Mouse (Mus musculus) heart, adult 9 months (tissue): ENCODE data around the gene Oprd1.

ENCODE experiments used
- DNase-seq, 2 experiments: peaks; one replicate each; pipeline ENCODE4 v3.0.0; 2022; ENCODE audit warnings: low spot score in 2 of 2

The Oprd1 gene

DNA sequence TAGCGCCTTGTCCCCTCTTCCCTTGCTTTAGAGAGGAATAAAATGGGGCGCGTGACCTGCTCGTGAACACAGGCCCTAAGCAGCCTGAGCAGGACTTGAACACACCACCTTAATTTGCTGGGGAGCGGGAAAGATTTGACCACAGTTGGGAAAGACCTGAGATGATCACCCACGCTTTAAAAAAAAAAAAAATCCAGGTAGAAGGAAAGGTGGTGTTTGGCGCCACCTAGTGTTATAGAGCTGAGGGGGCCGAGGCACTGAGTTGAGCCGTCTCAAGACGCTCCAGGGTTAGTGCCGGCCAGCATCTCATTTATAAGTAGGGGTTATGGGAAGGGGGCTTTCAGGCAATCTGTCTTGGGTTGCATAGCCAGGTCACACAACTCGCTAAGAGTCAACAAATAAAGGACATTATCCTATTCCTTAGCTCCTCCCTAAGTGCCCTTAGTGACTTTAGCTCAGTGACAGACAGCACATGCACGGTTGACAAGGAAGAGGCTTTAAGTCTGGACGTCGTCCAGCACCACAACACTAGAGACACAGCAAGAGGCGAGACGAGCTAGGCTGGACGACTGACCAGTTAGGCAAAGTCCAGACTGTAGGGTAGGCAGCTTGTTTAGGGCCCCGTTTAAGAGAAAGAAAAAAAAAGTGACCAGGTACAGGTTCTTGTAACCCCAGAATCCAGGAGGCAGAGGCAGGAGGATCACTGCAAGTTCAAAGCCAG lies 64.6 kb downstream of the Oprd1 start:
- DNase-seq = peak; percentile 44 to 67

DNA sequence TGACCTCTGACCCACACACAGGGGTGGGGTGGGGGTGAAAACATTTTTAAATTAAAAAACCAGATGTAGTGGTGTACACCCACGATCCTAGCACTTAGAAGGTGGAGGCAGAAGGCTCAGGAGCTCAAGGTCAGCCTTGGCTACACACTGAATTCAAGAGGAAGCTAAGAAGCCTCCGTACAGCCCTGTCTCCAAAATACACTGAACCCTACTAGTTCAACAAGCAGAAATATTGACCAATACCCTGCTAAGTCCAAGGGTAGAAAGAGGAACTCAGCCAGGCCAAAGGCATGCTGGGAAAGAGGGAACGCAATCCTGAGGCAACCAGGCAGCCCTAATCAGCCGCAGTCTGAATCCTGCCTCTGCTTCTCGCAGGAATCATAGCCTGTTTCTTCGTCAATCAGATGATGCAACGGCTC lies 66.0 kb downstream of the Oprd1 start:
- DNase-seq = peak; percentile 52 to 68

DNA sequence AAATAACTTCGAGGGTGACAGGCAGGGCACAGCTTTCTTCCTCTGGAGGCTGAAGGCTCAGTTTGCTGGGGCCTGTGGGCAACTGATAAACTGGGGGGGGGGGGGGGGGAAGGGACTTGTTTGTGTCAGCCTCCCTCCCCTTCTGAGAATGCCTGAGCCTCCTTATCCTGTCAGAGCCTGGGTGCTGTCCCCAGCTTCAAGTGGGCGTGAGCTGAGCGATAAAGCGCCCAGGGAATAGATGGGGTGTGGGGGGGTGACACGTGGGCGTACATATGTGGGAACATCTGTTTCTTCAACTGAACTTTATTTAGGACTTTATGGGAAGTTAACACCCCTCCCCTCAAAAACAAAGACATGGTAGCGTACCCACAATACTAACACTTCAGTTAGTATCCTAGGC lies 66.8 kb downstream of the Oprd1 start:
- DNase-seq = peak; percentile 27 to 29

DNA sequence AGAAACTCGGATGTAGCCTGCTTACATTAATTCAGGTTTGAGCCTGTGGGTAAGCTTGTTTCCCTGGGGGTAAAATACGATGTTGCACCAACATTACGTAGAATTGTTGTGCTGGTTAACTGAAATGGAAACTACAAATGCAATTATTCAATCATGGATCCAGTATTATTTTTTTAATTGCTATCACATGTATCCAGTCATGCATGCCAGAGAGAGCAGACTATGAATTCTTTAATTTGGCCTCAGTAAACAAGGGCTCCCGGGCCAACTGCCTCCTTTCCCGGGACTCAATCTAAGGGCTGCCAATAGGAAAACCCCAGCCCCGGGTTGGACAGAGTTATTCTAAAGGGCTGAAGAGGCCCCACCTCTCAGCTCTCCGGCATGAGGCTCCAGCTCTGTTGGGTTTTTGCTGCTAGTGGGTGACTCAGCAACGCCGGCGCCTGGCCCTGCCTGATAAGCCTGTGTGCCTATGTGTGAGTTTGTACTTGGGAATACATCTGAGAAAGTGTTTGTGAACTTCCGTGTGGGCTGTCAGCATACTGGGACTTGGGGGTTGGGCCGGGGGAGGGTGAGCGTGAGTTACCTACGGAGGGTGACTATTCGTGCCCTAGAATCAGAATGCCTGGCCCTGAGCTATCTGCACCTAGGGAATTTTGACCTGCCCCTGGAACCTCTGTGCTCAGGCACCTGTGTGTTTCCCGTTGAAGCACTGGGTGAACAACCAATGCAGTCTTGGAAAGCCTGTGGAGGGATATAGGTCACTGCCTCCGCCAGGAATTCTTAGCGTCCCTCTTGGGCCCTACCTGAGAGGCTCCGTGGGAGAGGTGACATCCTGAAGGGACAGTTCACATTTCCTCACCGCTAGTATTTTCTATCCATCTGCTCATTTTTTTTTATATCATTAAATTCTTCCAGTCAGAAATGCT lies 67.5 kb downstream of the Oprd1 start:
- DNase-seq = peak; percentile 72 to 76

DNA sequence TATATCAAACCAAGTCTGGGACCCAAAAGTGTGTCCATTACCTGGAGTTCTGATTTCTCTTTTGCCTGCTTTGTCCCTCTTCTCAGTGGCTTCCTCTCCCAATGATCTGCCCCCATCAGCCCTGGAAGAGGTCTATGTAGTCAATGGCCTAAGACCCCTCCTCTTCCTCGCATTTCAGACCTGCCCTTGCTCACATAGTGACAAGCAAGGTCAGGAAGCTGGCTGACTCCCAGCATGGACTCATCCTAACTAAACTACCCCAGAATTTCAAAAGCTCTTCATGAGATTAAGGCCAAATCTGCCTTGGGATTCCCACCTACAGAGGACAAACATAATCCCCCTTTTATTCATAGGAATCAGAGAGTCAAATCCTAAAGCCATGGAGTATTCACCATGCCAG lies 68.5 kb downstream of the Oprd1 start:
- no peak for DNase-seq

DNA sequence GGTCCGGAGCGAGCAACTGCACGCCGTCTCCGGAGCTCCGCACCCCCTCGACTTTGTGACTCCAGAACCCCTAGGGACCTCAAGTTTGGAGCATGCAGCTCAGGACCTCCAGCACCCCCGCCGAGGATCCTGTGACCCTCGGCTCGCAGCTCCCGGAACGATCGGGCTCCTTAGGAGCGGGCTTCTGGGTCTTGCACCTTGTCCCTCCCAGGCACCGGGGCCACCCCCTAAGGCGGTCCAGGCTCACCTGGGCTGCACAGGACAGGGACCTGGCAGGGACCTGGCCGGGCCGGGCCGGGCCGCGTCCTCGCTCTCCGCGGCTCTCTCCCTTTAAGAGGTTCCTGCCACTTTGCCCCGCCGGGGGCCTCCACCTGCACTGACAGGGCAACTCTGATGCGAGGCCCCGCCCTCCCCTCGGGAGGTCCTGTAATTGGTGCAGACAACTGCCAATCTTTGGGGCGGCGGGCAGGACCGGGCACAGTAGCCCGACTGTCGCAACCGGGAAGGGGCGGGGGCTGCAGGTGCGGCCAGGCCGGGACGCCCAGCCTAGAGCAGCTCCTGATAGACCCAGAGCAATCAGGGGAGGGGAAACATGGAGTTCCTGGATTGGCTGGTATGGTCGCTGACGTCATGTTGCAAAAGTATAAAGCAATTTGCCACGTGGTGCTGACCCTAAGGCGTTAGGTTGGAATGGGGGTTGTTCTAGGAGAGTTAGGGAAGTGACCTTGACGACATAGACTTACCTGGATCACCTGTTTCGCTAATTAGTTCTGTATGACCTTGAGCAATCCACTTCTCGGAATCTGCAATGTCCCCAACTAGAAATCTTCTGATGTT lies 69.1 kb downstream of the Oprd1 start, which contains the start of gene Epb41:
TSS of gene Epb41 (minus strand) at position 389 of the 837 bp plus-strand sequence.
- peak; percentile 98 for DNase-seq

DNA sequence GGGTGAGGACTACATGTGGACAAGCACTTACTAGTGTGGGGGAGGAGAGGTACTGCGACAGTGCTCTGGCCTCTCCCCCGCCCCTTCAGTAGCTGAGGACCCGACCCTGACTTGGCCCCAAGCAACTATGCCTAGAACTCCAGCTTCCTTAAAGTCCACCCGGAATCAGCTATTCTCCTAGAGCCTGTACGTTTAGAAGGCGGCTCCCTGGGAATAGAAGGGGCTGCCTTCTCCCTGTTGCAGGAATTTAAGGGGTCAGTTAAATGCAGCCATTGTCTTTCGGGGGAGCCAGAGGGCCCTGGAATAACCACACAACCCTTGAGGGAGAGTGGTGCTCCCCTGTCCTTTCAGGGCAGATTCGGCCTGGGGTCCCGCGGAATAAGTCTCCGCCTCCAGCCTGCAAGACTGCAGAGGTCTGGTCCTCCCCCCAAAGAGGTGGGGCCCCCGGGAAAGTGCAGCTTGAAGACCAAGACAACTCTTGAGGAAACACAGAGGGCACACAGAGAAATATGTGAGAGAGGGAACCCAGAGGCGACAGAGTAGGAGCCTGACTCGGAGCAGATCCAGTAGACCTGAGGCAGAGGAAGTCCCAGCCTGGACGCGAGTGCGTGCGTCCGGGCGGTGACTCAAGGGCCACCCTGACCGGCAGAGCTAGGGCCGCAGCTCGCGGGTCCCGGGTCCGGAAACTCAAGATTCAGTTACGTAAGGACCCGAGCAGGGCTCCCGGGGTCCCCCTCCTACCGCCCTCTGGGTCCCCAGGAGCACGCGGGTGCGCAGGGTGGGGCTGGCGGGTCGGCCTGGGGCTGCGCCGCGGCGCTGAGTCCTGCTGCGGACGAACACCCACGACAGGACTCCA lies 70.0 kb downstream of the Oprd1 start, which contains the start of gene Gm10300:
TSS of gene Gm10300 (plus strand) at position 621 of the 856 bp plus-strand sequence.
- peak; percentile 62 to 71 for DNase-seq

DNA sequence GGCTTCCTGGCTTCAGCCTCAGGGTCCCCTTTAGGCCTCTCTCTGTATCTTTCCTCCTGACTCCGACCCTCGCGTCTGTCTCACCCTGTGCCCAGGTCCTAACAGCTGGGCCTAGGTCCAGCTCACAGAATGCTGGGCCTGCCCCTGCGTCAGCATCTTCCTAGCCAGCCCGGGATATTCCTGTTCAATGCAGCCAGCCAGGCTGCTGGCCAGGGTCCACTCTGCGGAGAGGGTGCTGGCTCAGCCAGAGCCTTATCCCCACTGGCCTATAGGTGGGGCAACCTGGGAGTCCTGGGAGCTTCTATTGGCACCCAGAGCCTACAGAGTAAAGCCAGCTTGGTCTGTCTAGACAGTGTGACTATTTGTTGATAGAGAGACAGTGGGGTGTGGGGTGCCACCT lies 71.3 kb downstream of the Oprd1 start:
- DNase-seq = peak; percentile 60 to 69

DNA sequence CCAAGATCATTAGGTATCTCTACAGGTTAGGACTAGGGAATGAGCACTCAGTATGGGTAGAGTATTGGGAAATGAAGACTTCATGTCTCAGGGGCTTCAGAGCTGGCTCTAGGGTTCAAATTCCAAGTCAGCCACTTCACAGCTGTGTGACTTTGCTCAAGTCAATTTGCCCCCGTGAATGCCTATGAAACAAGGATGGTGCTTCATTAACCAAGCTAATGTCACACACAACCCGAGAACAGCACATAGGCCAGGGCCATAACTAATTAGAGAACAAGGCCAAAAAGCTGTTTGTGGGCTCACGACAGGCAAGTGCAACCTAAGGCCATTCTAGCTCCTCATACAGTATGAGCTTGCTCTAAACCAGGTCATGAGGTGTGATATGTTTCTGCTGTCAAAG lies 72.1 kb downstream of the Oprd1 start:
- no peak for DNase-seq

DNA sequence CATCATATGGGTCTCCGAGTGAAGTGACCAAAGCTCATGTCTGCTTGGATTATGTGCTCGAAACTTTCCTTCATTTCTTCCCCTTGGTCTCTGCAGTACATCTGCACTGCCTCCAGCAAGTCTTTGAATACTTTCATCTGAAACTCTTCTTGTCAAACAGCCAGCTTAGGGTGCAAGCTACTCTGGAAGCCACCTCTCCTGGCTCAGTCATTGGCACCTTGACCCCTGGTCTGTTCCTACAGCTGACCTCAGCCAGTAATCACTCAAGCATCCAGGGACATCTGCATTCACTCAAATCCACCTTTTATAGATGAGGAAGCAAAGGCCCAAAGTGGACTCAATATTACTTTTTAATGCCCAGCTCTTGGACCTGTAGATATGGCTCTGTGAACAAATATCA lies 72.6 kb downstream of the Oprd1 start:
- no peak for DNase-seq

DNA sequence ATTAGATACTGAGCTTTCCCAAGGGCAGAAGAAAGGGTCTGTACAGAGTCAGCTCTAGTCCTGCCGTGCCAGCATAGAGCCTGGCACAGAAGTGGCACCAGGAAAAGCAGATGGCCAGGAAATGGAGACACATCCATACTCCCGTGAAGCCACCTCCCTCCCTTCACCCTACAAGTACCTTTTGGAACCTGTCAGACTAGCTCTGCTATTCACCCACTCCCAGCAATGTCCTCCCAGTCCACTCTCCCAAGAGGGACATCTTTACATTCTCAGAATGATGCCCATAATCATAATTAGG lies 76.4 kb downstream of the Oprd1 start:
- DNase-seq = no peak

DNA sequence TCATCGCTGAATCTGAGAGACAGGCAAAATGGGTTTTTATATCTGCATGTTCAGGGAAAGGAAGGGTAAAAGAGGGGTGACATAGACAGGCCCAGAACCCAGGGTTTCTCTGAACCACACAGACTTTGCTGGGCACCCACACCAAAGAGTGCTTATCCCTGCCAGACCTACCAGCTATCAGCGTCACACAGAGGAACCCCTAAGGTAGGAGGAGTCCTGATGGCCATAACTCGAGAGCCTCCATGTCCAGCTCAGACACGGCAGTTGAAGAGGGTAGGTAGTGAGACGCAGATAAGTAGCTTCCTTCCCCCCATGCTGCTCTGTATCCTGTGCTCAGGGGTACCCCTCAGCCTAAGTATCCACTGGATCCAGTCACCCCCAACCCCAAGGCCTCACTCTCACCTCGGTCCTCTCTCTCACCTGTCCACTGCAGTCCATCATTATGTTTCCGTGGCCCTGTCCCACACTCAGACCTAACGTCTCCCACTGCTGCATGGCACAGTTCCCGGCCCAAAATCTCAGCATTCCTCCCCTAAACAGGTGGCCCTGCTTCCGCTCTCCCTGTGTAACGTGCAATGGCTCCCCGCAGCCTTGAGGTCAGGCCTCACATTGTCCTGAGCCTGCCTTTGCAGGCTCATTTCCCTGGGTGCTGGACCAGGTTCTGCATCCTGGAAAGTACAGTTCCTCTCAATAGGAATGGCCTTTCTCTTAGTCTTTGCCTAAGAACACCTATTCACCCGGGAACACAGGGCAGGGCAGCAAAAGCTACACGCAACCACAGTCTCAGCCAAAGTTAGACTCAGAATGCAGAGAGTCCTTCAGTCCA lies 77.0 kb downstream of the Oprd1 start:
- no peak for DNase-seq

DNA sequence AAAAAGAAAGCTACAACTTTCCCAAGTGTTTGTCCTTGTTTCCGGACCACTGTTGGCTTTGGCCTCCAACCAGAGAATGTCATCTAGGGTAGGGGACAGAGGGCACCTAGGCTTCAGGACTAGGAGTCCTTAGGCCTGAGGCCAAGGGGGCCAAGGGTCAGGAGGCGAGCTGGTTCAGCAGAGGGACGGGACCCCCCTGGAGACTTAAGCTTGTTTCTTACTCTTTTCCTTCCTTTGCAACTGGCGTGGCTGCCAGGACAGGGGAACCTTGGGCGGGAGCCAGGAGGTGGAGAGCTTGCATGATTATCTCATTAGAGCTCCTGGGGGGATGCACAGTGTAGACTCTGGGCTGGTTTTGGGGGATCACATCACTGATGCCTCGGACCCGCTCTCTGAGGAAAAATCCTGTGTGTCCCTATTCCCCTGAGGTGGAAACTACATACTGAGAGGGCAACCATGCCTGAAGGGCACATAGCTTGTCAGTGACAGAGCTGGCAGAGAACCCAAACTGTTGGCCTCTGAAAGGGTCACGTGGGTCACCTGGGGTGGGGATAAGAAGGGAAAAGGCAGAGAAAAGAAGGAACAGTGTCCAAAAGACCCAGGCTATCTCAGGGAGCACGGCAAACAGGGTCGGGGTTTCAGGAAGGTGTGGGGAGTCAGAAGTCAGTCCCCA lies 78.0 kb downstream of the Oprd1 start:
- peak; percentile 84 to 89 for DNase-seq

DNA sequence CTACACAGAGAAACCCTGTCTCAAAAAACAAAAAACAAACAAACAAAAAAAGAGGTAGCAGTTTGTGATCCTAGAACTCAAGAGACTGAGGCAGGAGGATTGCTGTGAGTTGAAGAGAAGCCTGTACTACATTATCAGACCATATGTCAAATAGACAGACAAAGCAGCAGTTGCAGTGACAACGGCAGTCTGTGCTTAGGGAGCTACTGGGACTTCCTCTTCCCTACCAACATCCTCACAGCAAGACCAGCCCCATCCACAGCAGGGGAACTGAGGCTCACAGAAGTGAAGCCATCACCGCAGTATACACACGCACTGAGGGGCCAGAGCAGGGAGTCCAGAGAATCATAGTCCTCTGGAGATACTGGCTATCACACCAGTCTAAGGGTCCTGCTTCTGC lies 78.7 kb downstream of the Oprd1 start:
- no peak for DNase-seq

DNA sequence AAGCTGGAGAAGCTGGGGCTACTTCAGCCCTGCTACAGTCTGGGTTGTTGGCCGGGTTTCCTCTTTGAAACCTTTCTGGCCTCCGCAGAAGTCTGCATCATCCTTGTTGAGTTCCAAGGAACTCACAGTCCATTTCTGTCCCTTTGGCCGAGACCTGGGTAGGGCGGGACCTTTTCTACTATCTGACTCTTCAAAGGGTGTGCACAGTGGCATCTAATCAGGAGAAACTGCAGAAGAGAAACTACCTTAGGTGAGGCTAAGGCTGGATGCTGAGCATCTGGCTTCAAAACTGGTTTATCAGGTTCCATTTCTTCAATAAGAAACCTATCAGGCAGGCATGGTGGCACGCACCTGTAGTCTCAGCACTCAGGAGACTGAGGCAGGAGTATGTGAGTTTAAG lies 79.7 kb downstream of the Oprd1 start:
- no peak for DNase-seq

DNA sequence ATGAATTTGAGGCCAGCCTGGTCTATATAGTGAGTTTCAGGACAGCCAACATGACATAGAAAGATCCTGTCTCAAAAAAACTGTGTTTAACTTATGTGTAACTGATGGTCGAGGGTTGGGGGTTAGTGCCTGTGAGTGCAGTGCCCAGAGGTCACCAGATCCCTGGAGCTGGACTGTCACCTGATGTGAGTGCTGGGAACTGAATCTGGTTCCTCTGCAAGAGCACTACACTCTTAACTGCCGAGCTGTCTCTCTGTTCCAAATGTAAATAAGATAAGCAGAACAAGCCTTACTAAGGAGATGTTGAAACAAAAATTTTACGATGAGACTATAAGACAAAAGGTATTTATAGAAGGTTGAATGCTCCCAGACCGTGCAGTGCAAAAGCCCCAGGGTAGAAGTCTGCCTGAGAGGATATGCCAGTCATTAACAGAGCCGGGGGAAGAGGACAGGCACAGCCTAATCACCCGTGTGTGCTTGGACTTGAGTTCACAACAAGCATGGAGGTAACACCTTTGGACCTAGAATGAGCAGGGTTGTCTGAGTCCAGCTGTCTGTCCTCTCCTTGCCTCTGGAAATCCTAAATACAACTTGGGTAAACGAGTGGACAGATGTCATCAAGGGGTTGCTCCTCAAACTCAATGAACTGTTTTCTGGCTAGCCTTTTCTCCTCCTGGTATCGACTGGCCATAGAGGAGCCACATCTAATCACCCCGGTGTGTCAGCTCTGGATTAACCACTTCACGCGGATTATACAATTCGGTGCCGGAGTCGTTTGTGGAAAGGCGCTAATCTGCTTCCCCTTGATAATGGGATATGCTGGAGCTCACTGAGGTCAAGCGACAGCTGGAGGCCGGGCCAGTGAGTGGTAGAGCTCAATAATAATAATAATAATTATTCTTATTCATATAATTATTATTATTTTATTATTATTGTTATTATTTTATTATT lies 81.1 kb downstream of the Oprd1 start:
- no peak for DNase-seq

DNA sequence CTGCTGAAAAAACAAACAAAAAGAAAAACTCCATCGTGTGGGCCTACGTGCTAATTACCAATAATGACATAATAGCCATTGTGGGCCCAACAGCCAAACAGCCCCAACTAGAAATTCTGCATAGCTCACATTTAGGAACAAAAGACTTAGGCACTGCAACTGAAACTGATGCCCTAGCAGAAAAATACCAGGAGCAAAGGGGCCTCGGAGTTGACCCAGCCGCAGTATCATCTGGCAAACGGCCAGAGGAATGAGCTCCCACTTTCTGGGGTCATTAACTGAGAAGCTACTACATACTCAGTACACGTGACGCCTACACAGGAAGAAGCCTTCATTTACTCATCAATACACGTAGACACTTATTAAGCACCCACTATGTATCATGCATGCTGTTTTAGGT lies 82.0 kb downstream of the Oprd1 start:
- DNase-seq = no peak
